Mouse (Mus musculus) urinary bladder, postnatal 10 days (tissue): ENCODE data around the gene Chmp1a.

Experiments
- DNase-seq: peaks from one replicate; pipeline ENCODE4 v3.0.0; 2022; ENCODE audit warnings: low spot score

Chmp1a gene

DNA sequence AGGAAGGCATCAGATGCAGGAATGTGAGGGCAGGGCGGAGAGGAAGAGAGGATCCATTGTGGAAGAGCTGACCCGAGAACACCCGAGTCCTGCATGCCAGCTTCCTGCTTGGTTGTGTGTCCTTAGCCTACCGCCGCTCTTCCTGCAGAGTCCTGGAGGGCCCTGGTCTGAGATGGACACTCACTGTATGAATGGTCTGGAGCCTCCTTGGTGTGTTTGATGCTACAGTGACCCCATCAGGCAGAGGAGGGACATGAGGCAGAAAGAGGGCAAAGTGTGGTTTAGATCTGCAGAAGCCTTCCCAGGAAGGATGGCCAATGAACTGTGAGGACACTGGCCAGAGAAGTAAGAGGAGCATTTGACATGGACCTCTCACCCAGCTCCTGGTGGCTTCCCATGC, 57.4 kb downstream of the Chmp1a start:
- DNase-seq, result no peak
